Mouse (Mus musculus) ES-Bruce4 (cell line): ENCODE results near the gene Nanos2. TPM values are rescaled to one million over a fixed set of nuclear protein-coding genes. Genes with fewer than 3 reads are reported as not detected.

Experiments used
- H3K27ac ChIP-seq: 2 replicates; pipeline ENCODE4 v1.5.1; 2012; ENCODE audit warnings: low read length, inconsistent platforms; ENCODE audit not compliant: insufficient read depth
- H3K27me3 ChIP-seq: 2 replicates; pipeline ENCODE4 v1.6.1; 2012; ENCODE audit warnings: mild to moderate bottlenecking, low read length, inconsistent platforms; ENCODE audit not compliant: control insufficient read depth, poor library complexity, insufficient read depth, severe bottlenecking
- H3K36me3 ChIP-seq: 2 replicates; pipeline ENCODE4 v1.6.1; 2012; ENCODE audit warnings: inconsistent platforms, mild to moderate bottlenecking, low read length, moderate library complexity; ENCODE audit not compliant: control insufficient read depth, poor library complexity, insufficient read depth, severe bottlenecking
- H3K4me1 ChIP-seq: one replicate; pipeline ENCODE4 v1.8.1; 2011; ENCODE audit warnings: low read length; ENCODE audit not compliant: control insufficient read depth, insufficient read depth
- H3K4me3 ChIP-seq: 2 replicates; pipeline ENCODE4 v1.5.1; 2011; ENCODE audit warnings: low read depth, mild to moderate bottlenecking, low read length
- H3K9ac ChIP-seq: 2 replicates; pipeline ENCODE4 v1.6.1; 2012; ENCODE audit warnings: low read depth, mild to moderate bottlenecking, inconsistent platforms; ENCODE audit not compliant: poor library complexity, severe bottlenecking
- H3K9me3 ChIP-seq: replicated peaks from 2 replicates; pipeline ENCODE4 v1.6.1; 2012; ENCODE audit warnings: mild to moderate bottlenecking, low read length, inconsistent platforms; ENCODE audit not compliant: control insufficient read depth, poor library complexity, insufficient read depth, severe bottlenecking
- CTCF ChIP-seq: IDR thresholded peaks from one replicate; pipeline ENCODE4 v1.8.1; 2011; ENCODE audit warnings: low read depth, low read length
- EP300 ChIP-seq: IDR thresholded peaks from 2 replicates; pipeline ENCODE4 v1.6.1; 2011; ENCODE audit warnings: low read depth, low read length; ENCODE audit not compliant: insufficient read depth
- POLR2A ChIP-seq: IDR thresholded peaks from one replicate; pipeline ENCODE4 v1.8.1; 2011; ENCODE audit warnings: low read length; ENCODE audit not compliant: insufficient read depth
- polyA plus RNA-seq: library from polyadenylated mRNA; stranded (reverse); fragments of >200 nt; gene quantifications from 2 replicates; pipeline ENCODE4 v1.2.4, GENCODE M21; 2011; ENCODE audit warnings: low read depth; ENCODE audit not compliant: missing spikeins, insufficient read depth, insufficient read length

The Nanos2 gene
- polyA plus RNA-seq, 1 experiment, result not detected

GRCm38 (mm10) chr7:18963294-18963843 lies 23.8 kb upstream of the Nanos2 start:
- Histone ChIP-seq H3K9ac (no peak overlapping the region), H3K4me3 (no peak overlapping the region), H3K36me3 (no peaks in the 10 kb centered on the region), H3K9me3 (no peaks in the 10 kb centered on the region), H3K27ac (no peak overlapping the region), H3K4me1 (peaks cover 4% of the 10 kb centered on the region), H3K27me3 (no peaks in the 10 kb centered on the region)
- TF ChIP-seq POLR2A (no peak), CTCF (no peak), EP300 (no peak)

GRCm38 (mm10) chr7:18965312-18965711 lies 21.9 kb upstream of the Nanos2 start:
- H3K4me3 ChIP-seq, result no peak overlapping the region

GRCm38 (mm10) chr7:18967603-18968002 lies 19.6 kb upstream of the Nanos2 start:
- Histone ChIP-seq H3K4me3 (no peak overlapping the region), H3K36me3 (no peaks in the 10 kb centered on the region)

More at GRCm38 (mm10) chr7:18965312-18965711, 21.9 kb upstream of the Nanos2 start:
- H3K36me3 ChIP-seq, result no peaks in the 10 kb centered on the region
- H3K27ac ChIP-seq, result no peak overlapping the region
- no peak overlapping the region for H3K9ac ChIP-seq
- H3K4me1 ChIP-seq, result peaks cover 4% of the 10 kb centered on the region
- H3K9me3 ChIP-seq, result no peaks in the 10 kb centered on the region
- no peak for TF ChIP-seq EP300
- no peak for TF ChIP-seq POLR2A
- no peak for TF ChIP-seq CTCF
- H3K27me3 ChIP-seq, result no peaks in the 10 kb centered on the region

GRCm38 (mm10) chr7:18970956-18971355 lies 16.2 kb upstream of the Nanos2 start:
- H3K27ac ChIP-seq, result no peak overlapping the region
- no peaks in the 10 kb centered on the region for H3K27me3 ChIP-seq
- no peaks in the 10 kb centered on the region for H3K36me3 ChIP-seq
- no peak overlapping the region for H3K9ac ChIP-seq
- peak; percentile 13 for TF ChIP-seq CTCF
- no peak for TF ChIP-seq POLR2A
- TF ChIP-seq EP300, result no peak
- H3K4me3 ChIP-seq, result no peak overlapping the region
- H3K9me3 ChIP-seq, result no peaks in the 10 kb centered on the region
- no peaks in the 10 kb centered on the region for H3K4me1 ChIP-seq

More at GRCm38 (mm10) chr7:18967603-18968002, 19.6 kb upstream of the Nanos2 start:
- no peaks in the 10 kb centered on the region for H3K4me1 ChIP-seq
- H3K9me3 ChIP-seq, result no peaks in the 10 kb centered on the region
- H3K27me3 ChIP-seq, result no peaks in the 10 kb centered on the region
- no peak for TF ChIP-seq CTCF
- no peak for TF ChIP-seq POLR2A
- TF ChIP-seq EP300, result no peak
- H3K27ac ChIP-seq, result no peak overlapping the region
- no peak overlapping the region for H3K9ac ChIP-seq

GRCm38 (mm10) chr7:18978381-18978780 lies 8.8 kb upstream of the Nanos2 start:
- Histone ChIP-seq H3K4me1 (no peaks in the 10 kb centered on the region), H3K36me3 (no peaks in the 10 kb centered on the region), H3K9ac (no peak overlapping the region), H3K4me3 (no peak overlapping the region), H3K27ac (no peak overlapping the region), H3K27me3 (no peaks in the 10 kb centered on the region), H3K9me3 (no peaks in the 10 kb centered on the region)
- no peak for TF ChIP-seq EP300
- TF ChIP-seq POLR2A, result no peak
- no peak for TF ChIP-seq CTCF

- H3K4me3 ChIP-seq, result no peak overlapping the region
Measured at GRCm38 (mm10) chr7:18986503-18986902, 697 bp upstream of the Nanos2 start.

More at GRCm38 (mm10) chr7:18986503-18986902, 697 bp upstream of the Nanos2 start:
- TF ChIP-seq CTCF, result no peak
- no peak for TF ChIP-seq EP300
- no peak for TF ChIP-seq POLR2A
- H3K4me1 ChIP-seq, result no peaks in the 10 kb centered on the region
- H3K36me3 ChIP-seq, result no peaks in the 10 kb centered on the region
- no peak overlapping the region for H3K27ac ChIP-seq
- H3K9ac ChIP-seq, result no peak overlapping the region
- no peaks in the 10 kb centered on the region for H3K27me3 ChIP-seq
- no peaks in the 10 kb centered on the region for H3K9me3 ChIP-seq
